Mouse (Mus musculus): ENCODE measurements at regions not wholly inside any gene's neighbourhood (a gene's known extent, or its start where the extent isn't known, plus 50 kb on each side); places are given as distances from the start of the nearest gene placed in this dataset.

- in situ Hi-C loops (cut with MboI; ENCODE audit: low sequenced_read_pairs in 2 of 2, unreplicated experiment in 2 of 2): no loop called here
- H3K27ac ChIP-seq (ENCODE audit: insufficient read depth, low read depth, low read length, poor library complexity, severe bottlenecking): no peak overlapping the region
- TF ChIP-seq ZC3H11A (IDR thresholded peaks at IDR 0.05; ENCODE audit: borderline replicate concordance, low read depth, low read length): no peak
- TF ChIP-seq ZNF384 (IDR thresholded peaks at IDR 0.05; ENCODE audit: low read depth, low read length): no peak
- TF ChIP-seq CHD2 (IDR thresholded peaks at IDR 0.05; ENCODE audit: low read depth, low read length): no peak
- TF ChIP-seq HCFC1 (IDR thresholded peaks at IDR 0.05; ENCODE audit: borderline replicate concordance, insufficient read depth, low read length): no peak
- no peak for TF ChIP-seq MAFK (IDR thresholded peaks at IDR 0.05; ENCODE audit: insufficient read depth, low read depth, low read length)
- no peak for DNase-seq (ENCODE audit: low read depth, low spot score)
- H3K9me3 ChIP-seq (ENCODE audit: control insufficient read depth, insufficient read depth, low read depth, low read length): no peaks in the 10 kb centered on the region
- no peaks in the 10 kb centered on the region for H3K36me3 ChIP-seq (ENCODE audit: control insufficient read depth, insufficient read depth, low read length, poor library complexity, severe bottlenecking)
- H3K4me3 ChIP-seq (ENCODE audit: insufficient read depth in 1 of 2, low read depth in 1 of 2, low read length in 2 of 2, poor library complexity in 1 of 2, severe bottlenecking in 1 of 2): no peak overlapping the region
- H3K4me1 ChIP-seq (ENCODE audit: control insufficient read depth in 2 of 2, insufficient read depth in 2 of 2, low read length in 2 of 2, poor library complexity in 1 of 2): no peaks in the 10 kb centered on the region
- H3K9ac ChIP-seq (ENCODE audit: insufficient read depth, low read depth, low read length, poor library complexity, severe bottlenecking): no peak overlapping the region
These were observed 95.1 kb downstream of the Gm12728 start for GRCm38 (mm10) chr4:105884791-105885190.

- Histone ChIP-seq H3K36me3 (ENCODE audit: control insufficient read depth, insufficient read depth, low read length, poor library complexity, severe bottlenecking) (no peaks in the 10 kb centered on the region), H3K9me3 (ENCODE audit: control insufficient read depth, insufficient read depth, low read depth, low read length) (no peaks in the 10 kb centered on the region), H3K27ac (ENCODE audit: insufficient read depth, low read depth, low read length, poor library complexity, severe bottlenecking) (no peak overlapping the region), H3K4me3 (ENCODE audit: insufficient read depth in 1 of 2, low read depth in 1 of 2, low read length in 2 of 2, poor library complexity in 1 of 2, severe bottlenecking in 1 of 2) (no peak overlapping the region), H3K9ac (ENCODE audit: insufficient read depth, low read depth, low read length, poor library complexity, severe bottlenecking) (no peak overlapping the region), H3K4me1 (ENCODE audit: control insufficient read depth in 2 of 2, insufficient read depth in 2 of 2, low read length in 2 of 2, poor library complexity in 1 of 2) (no peaks in the 10 kb centered on the region)
- DNase-seq (ENCODE audit: low read depth, low spot score): no peak
- TF ChIP-seq CHD2 (IDR thresholded peaks at IDR 0.05; ENCODE audit: low read depth, low read length) (no peak), HCFC1 (IDR thresholded peaks at IDR 0.05; ENCODE audit: borderline replicate concordance, insufficient read depth, low read length) (no peak), MAFK (IDR thresholded peaks at IDR 0.05; ENCODE audit: insufficient read depth, low read depth, low read length) (no peak), ZNF384 (IDR thresholded peaks at IDR 0.05; ENCODE audit: low read depth, low read length) (no peak), ZC3H11A (IDR thresholded peaks at IDR 0.05; ENCODE audit: borderline replicate concordance, low read depth, low read length) (no peak)
- in situ Hi-C loops (cut with MboI; ENCODE audit: low sequenced_read_pairs in 2 of 2, unreplicated experiment in 2 of 2): no loop called here
These were observed 101.8 kb downstream of the Gm12728 start for GRCm38 (mm10) chr4:105891438-105891837.

- H3K4me1 ChIP-seq (ENCODE audit: control insufficient read depth in 2 of 2, insufficient read depth in 2 of 2, low read length in 2 of 2, poor library complexity in 1 of 2): no peaks in the 10 kb centered on the region
- no peaks in the 10 kb centered on the region for H3K36me3 ChIP-seq (ENCODE audit: control insufficient read depth, insufficient read depth, low read length, poor library complexity, severe bottlenecking)
- H3K4me3 ChIP-seq (ENCODE audit: insufficient read depth in 1 of 2, low read depth in 1 of 2, low read length in 2 of 2, poor library complexity in 1 of 2, severe bottlenecking in 1 of 2): no peak overlapping the region
- H3K27ac ChIP-seq (ENCODE audit: insufficient read depth, low read depth, low read length, poor library complexity, severe bottlenecking): no peak overlapping the region
- no peak for DNase-seq (ENCODE audit: low read depth, low spot score)
- no peak for TF ChIP-seq ZC3H11A (IDR thresholded peaks at IDR 0.05; ENCODE audit: borderline replicate concordance, low read depth, low read length)
- TF ChIP-seq MAFK (IDR thresholded peaks at IDR 0.05; ENCODE audit: insufficient read depth, low read depth, low read length): no peak
- H3K9me3 ChIP-seq (ENCODE audit: control insufficient read depth, insufficient read depth, low read depth, low read length): no peaks in the 10 kb centered on the region
- in situ Hi-C loops (cut with MboI; ENCODE audit: low sequenced_read_pairs in 2 of 2, unreplicated experiment in 2 of 2): no loop called here
- no peak overlapping the region for H3K9ac ChIP-seq (ENCODE audit: insufficient read depth, low read depth, low read length, poor library complexity, severe bottlenecking)
These were observed 102.4 kb downstream of the Gm12728 start for GRCm38 (mm10) chr4:105892065-105892464.

- Histone ChIP-seq H3K9me3 (ENCODE audit: control insufficient read depth, insufficient read depth, low read depth, low read length) (no peaks in the 10 kb centered on the region), H3K4me3 (ENCODE audit: insufficient read depth in 1 of 2, low read depth in 1 of 2, low read length in 2 of 2, poor library complexity in 1 of 2, severe bottlenecking in 1 of 2) (no peak overlapping the region), H3K36me3 (ENCODE audit: control insufficient read depth, insufficient read depth, low read length, poor library complexity, severe bottlenecking) (no peaks in the 10 kb centered on the region), H3K4me1 (ENCODE audit: control insufficient read depth in 2 of 2, insufficient read depth in 2 of 2, low read length in 2 of 2, poor library complexity in 1 of 2) (no peaks in the 10 kb centered on the region), H3K27ac (ENCODE audit: insufficient read depth, low read depth, low read length, poor library complexity, severe bottlenecking) (no peak overlapping the region), H3K9ac (ENCODE audit: insufficient read depth, low read depth, low read length, poor library complexity, severe bottlenecking) (no peak overlapping the region)
- no peak for DNase-seq (ENCODE audit: low read depth, low spot score)
- TF ChIP-seq CHD2 (IDR thresholded peaks at IDR 0.05; ENCODE audit: low read depth, low read length) (no peak), MAFK (IDR thresholded peaks at IDR 0.05; ENCODE audit: insufficient read depth, low read depth, low read length) (no peak), ZNF384 (IDR thresholded peaks at IDR 0.05; ENCODE audit: low read depth, low read length) (no peak), HCFC1 (IDR thresholded peaks at IDR 0.05; ENCODE audit: borderline replicate concordance, insufficient read depth, low read length) (no peak), ZC3H11A (IDR thresholded peaks at IDR 0.05; ENCODE audit: borderline replicate concordance, low read depth, low read length) (no peak)
- in situ Hi-C loops (cut with MboI; ENCODE audit: low sequenced_read_pairs in 2 of 2, unreplicated experiment in 2 of 2): no loop called here
These were observed 105.4 kb downstream of the Gm12728 start for GRCm38 (mm10) chr4:105895116-105895515.
